Mouse (Mus musculus): ENCODE data around the gene Hdac4.

GRCm38 (mm10) chr1:92004906-92005616 lies 190.4 kb downstream of the Hdac4 start:
- no peak for TF ChIP-seq CTCF (IDR thresholded peaks at IDR 0.05; ENCODE audit: borderline replicate concordance, insufficient read depth, low read length)
- no peak for TF ChIP-seq POLR2A (IDR thresholded peaks at IDR 0.05; ENCODE audit: low read depth, low read length)
